Mouse (Mus musculus) liver, adult 2 months (tissue): ENCODE data around the gene Aven.

Experiments
- CTCF ChIP-seq: fragments of 200-500 bp; IDR thresholded peaks from 2 replicates; pipeline ENCODE4 v1.5.1; 2011; ENCODE audit warnings: low read depth, low read length, control low read depth
- POLR2A ChIP-seq: fragments of 200-500 bp; IDR thresholded peaks from 2 replicates; pipeline ENCODE4 v1.6.1; 2011; ENCODE audit warnings: low read length, control low read depth; ENCODE audit not compliant: insufficient read depth; ENCODE audit errors: extremely low read depth

- TF ChIP-seq CTCF (no peak), POLR2A (no peak)
Observed at GRCm38 (mm10) chr2:112590985-112591384, 98.2 kb downstream of the Aven start.
